Mouse (Mus musculus): ENCODE data around the gene Pxylp1.

GRCm38 (mm10) chr9:96892546-96892945 lies at the start of gene Pxylp1:
- TF ChIP-seq CTCF (IDR thresholded peaks at IDR 0.05; ENCODE audit: borderline replicate concordance, extremely low read depth, insufficient read depth, insufficient read length) (no peak), POLR2A (IDR thresholded peaks at IDR 0.05; ENCODE audit: borderline replicate concordance, extremely low read depth, insufficient read depth, insufficient read length, poor library complexity, severe bottlenecking) (no peak)

Data from brain, embryonic 14.5 days (tissue).